Mouse (Mus musculus) embryonic facial prominence, embryonic 15.5 days (tissue): ENCODE data around the gene Gstt4. TPM values are rescaled to one million over a fixed set of nuclear protein-coding genes. Genes with fewer than 3 reads are reported as not detected.
"Not testable (repeated sequence)": the region's sequence is repeated elsewhere in the genome, so short reads cannot be mapped to it uniquely, and the experiment has no call there.

Experiments used
- ATAC-seq: fragments of 200-750 bp; cut with Nextera tagmentation; 2 replicates; pipeline ENCODE4 v1.8.0; 2017; ENCODE audit warnings: low read depth, moderate TSS enrichment; ENCODE audit not compliant: insufficient number of reproducible peaks, low FRiP score, low TSS enrichment
- H3K27ac ChIP-seq: fragments of 300-500 bp; sonication (generic); replicated peaks from 2 replicates; pipeline ENCODE4 v1.5.1; 2015; ENCODE audit warnings: mild to moderate bottlenecking, inconsistent platforms
- H3K27me3 ChIP-seq: fragments of 300-500 bp; sonication (generic); 2 replicates; pipeline ENCODE4 v1.6.1; 2015; ENCODE audit warnings: inconsistent platforms
- H3K36me3 ChIP-seq: fragments of 300-500 bp; sonication (generic); 2 replicates; pipeline ENCODE4 v1.6.1; 2015; ENCODE audit warnings: mild to moderate bottlenecking, inconsistent platforms
- H3K4me1 ChIP-seq: fragments of 300-500 bp; sonication (generic); 2 replicates; pipeline ENCODE4 v1.6.1; 2015; ENCODE audit warnings: inconsistent platforms
- H3K4me2 ChIP-seq: fragments of 300-500 bp; sonication (generic); replicated peaks from 2 replicates; pipeline ENCODE4 v1.6.1; 2015; ENCODE audit warnings: mild to moderate bottlenecking, inconsistent platforms
- H3K4me3 ChIP-seq: fragments of 300-500 bp; sonication (generic); replicated peaks from 2 replicates; pipeline ENCODE4 v1.5.1; 2015; ENCODE audit warnings: mild to moderate bottlenecking, inconsistent platforms
- H3K9ac ChIP-seq: fragments of 300-500 bp; sonication (generic); 2 replicates; pipeline ENCODE4 v1.6.1; 2015; ENCODE audit warnings: inconsistent platforms
- H3K9me3 ChIP-seq: fragments of 300-500 bp; sonication (generic); replicated peaks from 2 replicates; pipeline ENCODE4 v1.6.1; 2016; ENCODE audit warnings: inconsistent platforms
- WGBS: fragments of 180-500 bp; shearing (Covaris S2); methylation state at CpG from one replicate; pipeline ENCODE4 v1.1.7; 2015; 5-methylcytosine and 5-hydroxymethylcytosine counted together
- polyA plus RNA-seq: library from polyadenylated mRNA; unstranded; fragments of >200 nt; fragmentation: Nextera tagmentation; extraction: Ambion mirVana; gene quantifications from 2 replicates; pipeline ENCODE4 v1.2.1, GENCODE M21; 2015

Gene Gstt4
- polyA plus RNA-seq, 1 experiment from 2014 or later, result not detected

- H3K27ac ChIP-seq, result no peak overlapping the region
- WGBS, result 28% methylated on average over 10 of the region's 10 CpGs
- H3K4me2 ChIP-seq, result no peak overlapping the region
- H3K36me3 ChIP-seq, result peaks cover 8% of the 10 kb centered on the region
- no peak overlapping the region for H3K4me3 ChIP-seq
- H3K9ac ChIP-seq, result no peak overlapping the region
- no peaks in the 10 kb centered on the region for H3K27me3 ChIP-seq
- peaks cover 22% of the 10 kb centered on the region for H3K4me1 ChIP-seq
- no peak for ATAC-seq
- H3K9me3 ChIP-seq, result no peaks in the 10 kb centered on the region
These were observed 31.1 kb upstream of the Gstt4 start for GRCm38 (mm10) chr10:75853452-75853851.

- ATAC-seq, result no peak
- Histone ChIP-seq H3K9me3 (no peaks in the 10 kb centered on the region), H3K4me3 (no peak overlapping the region), H3K4me2 (no peak overlapping the region), H3K27ac (no peak overlapping the region), H3K4me1 (peaks cover 15% of the 10 kb centered on the region), H3K36me3 (peaks cover 5% of the 10 kb centered on the region), H3K27me3 (no peaks in the 10 kb centered on the region), H3K9ac (no peak overlapping the region)
- WGBS, result 94% methylated on average over 12 of the region's 12 CpGs
These were observed 30.3 kb upstream of the Gstt4 start for GRCm38 (mm10) chr10:75852539-75853125.

GRCm38 (mm10) chr10:75851681-75852080, 29.3 kb upstream of the Gstt4 start:
- Histone ChIP-seq H3K4me1 (peaks cover 13% of the 10 kb centered on the region), H3K36me3 (no peaks in the 10 kb centered on the region), H3K27ac (peak overlapping the region; percentile 55), H3K4me2 (peak overlapping the region; percentile 10; the same call in 1 of the 2 replicates), H3K9ac (no peak overlapping the region), H3K9me3 (no peaks in the 10 kb centered on the region), H3K4me3 (no peak overlapping the region), H3K27me3 (no peaks in the 10 kb centered on the region)
- ATAC-seq, result no peak
- WGBS, result 35% methylated on average over 3 of the region's 3 CpGs

DNA sequence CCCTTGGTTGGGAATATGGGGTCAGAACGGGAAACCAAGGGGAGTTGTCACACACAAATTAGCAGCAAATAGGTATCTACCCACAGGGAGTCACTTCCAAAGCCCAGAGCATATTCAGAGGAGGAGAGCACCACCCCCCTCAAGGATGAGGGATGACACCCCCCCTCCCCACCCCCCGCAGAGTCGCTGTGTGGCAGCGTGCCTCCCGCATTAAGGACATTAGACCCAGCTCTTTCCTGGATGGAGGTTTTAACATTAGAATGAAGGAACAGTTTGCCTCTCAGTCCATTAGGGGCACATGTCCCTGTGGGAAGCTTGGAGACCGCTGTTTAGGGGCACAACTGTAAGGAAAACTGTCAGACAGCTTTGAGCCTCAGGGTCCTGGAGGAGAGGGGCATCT, 28.7 kb upstream of the Gstt4 start:
- Histone ChIP-seq H3K4me3 (no peak overlapping the region), H3K4me2 (peak overlapping the region; percentile 10; the same call in 1 of the 2 replicates), H3K9ac (no peak overlapping the region), H3K27ac (peak overlapping the region; percentile 55; the same call in 1 of the 2 replicates), H3K4me1 (peaks cover 13% of the 10 kb centered on the region), H3K27me3 (no peaks in the 10 kb centered on the region), H3K36me3 (no peaks in the 10 kb centered on the region), H3K9me3 (no peaks in the 10 kb centered on the region)
- no peak for ATAC-seq
- WGBS, result 5% methylated on average over 6 of the region's 6 CpGs

DNA sequence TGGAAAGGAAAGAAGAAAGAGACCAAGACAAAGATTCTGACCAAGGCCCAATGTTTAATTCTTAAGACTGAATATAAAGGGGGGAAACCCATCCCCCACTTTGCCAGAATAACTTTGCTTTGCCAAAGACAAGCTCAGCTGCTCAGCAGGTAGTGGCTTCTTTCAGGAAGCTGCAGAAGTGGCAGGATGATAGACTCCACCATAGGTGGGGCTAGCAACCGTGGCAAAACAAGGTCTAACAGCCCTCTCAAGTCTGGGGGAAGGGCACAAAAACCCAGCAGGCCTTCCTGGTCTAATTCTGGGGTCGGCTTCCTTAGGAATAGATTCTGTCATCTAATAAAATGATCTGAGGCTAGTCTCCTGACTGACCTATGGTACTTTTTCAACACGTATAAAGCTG, 26.0 kb upstream of the Gstt4 start:
- H3K27ac ChIP-seq, result no peak overlapping the region
- no peak overlapping the region for H3K9ac ChIP-seq
- peaks cover 13% of the 10 kb centered on the region for H3K4me1 ChIP-seq
- H3K4me3 ChIP-seq, result no peak overlapping the region
- ATAC-seq, result no peak
- no peaks in the 10 kb centered on the region for H3K36me3 ChIP-seq
- no peaks in the 10 kb centered on the region for H3K9me3 ChIP-seq
- H3K4me2 ChIP-seq, result no peak overlapping the region
- WGBS, result 27% methylated on average over 3 of the region's 3 CpGs
- no peaks in the 10 kb centered on the region for H3K27me3 ChIP-seq

GRCm38 (mm10) chr10:75845306-75845930, 23.1 kb upstream of the Gstt4 start:
- no peaks in the 10 kb centered on the region for H3K27me3 ChIP-seq
- 75% methylated on average over 6 of the region's 6 CpGs for WGBS
- H3K9ac ChIP-seq, result no peak overlapping the region
- no peak overlapping the region for H3K27ac ChIP-seq
- H3K4me3 ChIP-seq, result no peak overlapping the region
- no peaks in the 10 kb centered on the region for H3K9me3 ChIP-seq
- no peaks in the 10 kb centered on the region for H3K4me1 ChIP-seq
- ATAC-seq, result no peak
- no peak overlapping the region for H3K4me2 ChIP-seq
- H3K36me3 ChIP-seq, result no peaks in the 10 kb centered on the region

DNA sequence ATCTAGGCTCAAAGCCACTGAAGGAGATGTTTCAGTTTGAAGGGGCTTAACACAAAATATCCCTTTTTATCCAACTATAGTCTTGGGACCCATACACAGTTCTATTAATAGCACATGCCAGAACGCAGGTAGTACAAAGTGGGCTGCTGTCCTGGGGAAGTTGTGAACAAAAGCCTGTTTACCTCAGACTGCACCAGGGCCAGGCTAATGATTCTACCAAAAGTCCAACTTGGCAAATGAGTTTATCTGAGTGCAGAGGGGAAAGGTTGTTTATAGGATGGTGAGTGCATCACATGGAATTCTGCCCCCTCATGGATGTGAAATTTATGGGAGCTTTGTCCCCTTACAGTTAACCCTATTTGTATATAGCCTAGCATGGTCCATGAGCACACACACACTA, 22.5 kb upstream of the Gstt4 start:
- H3K4me1 ChIP-seq, result no peaks in the 10 kb centered on the region
- no peaks in the 10 kb centered on the region for H3K9me3 ChIP-seq
- no peak overlapping the region for H3K27ac ChIP-seq
- no peak overlapping the region for H3K4me3 ChIP-seq
- H3K27me3 ChIP-seq, result no peaks in the 10 kb centered on the region
- WGBS, result 76% methylated on average over 1 of the region's 1 CpGs
- H3K4me2 ChIP-seq, result no peak overlapping the region
- no peaks in the 10 kb centered on the region for H3K36me3 ChIP-seq
- H3K9ac ChIP-seq, result no peak overlapping the region
- no peak for ATAC-seq

DNA sequence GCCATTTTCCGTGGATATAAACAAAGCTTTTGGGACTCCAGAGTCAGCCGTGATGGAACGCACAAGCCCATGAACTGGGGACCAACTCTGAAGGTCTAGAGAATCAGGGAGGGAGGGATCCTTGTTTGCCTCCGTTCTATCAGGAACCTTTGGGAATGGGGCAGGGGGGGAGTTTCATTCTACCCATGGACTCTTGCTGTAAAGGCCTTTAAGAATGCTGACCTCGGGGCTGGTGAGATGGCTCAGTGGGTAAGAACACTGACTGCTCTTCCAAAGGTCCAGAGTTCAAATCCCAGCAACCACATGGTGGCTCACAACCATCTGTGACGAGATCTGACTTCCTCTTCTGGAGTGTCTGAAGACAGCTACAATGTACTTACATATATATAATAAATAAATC, 21.6 kb upstream of the Gstt4 start:
- not testable (repeated sequence) for H3K9me3 ChIP-seq, ATAC-seq, H3K27me3 ChIP-seq, H3K4me1 ChIP-seq, H3K27ac ChIP-seq, H3K9ac ChIP-seq, H3K36me3 ChIP-seq, H3K4me2 ChIP-seq, H3K4me3 ChIP-seq
- 75% methylated on average over 6 of the region's 6 CpGs for WGBS

DNA sequence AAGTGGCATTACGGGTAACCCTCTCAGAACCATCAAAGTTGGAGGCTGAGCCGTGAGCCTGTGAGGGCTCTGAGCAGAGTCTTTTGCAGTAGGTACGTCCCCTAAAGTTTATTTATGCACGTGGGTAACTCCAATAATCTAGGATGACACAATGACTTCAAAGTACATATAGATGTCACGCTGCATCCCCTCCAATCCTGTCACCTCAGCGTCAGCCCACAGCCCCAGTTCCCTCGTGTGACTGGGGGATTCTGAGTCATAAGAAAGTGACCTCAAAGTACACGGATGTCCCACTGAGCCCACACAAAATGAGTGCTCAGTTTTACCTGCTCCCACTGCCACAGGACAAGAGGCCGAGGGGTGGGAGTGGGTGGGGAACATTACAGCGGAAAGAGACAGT, 16.7 kb upstream of the Gstt4 start:
- H3K4me1 ChIP-seq, result peaks cover 34% of the 10 kb centered on the region
- 85% methylated on average over 10 of the region's 10 CpGs for WGBS
- H3K27ac ChIP-seq, result no peak overlapping the region
- no peak overlapping the region for H3K4me2 ChIP-seq
- H3K9ac ChIP-seq, result no peak overlapping the region
- ATAC-seq, result no peak
- H3K36me3 ChIP-seq, result no peaks in the 10 kb centered on the region
- H3K27me3 ChIP-seq, result 0 out of 2 replicates have a peak, but pooled peaks cover 3% of the 10 kb centered on the region
- H3K9me3 ChIP-seq, result no peaks in the 10 kb centered on the region
- H3K4me3 ChIP-seq, result no peak overlapping the region

GRCm38 (mm10) chr10:75837248-75837759, 15.0 kb upstream of the Gstt4 start, which contains the start of gene Gstt2:
Gstt2 (minus strand) TSS chr10:75837424.
- Histone ChIP-seq H3K4me1 (peaks cover 43% of the 10 kb centered on the region), H3K36me3 (no peaks in the 10 kb centered on the region), H3K27ac (peak within 1 kb of the TSS; percentile 90), H3K27me3 (0 out of 2 replicates have a peak, but pooled peaks cover 9% of the 10 kb centered on the region), H3K9me3 (no peaks in the 10 kb centered on the region), H3K4me3 (peak within 1 kb of the TSS; percentile 56), H3K9ac (peak within 1 kb of the TSS; percentile 50), H3K4me2 (peak within 1 kb of the TSS; percentile 79)
- 0% methylated on average over 21 of the region's 21 CpGs for WGBS
- peak; percentile 79 for ATAC-seq

DNA sequence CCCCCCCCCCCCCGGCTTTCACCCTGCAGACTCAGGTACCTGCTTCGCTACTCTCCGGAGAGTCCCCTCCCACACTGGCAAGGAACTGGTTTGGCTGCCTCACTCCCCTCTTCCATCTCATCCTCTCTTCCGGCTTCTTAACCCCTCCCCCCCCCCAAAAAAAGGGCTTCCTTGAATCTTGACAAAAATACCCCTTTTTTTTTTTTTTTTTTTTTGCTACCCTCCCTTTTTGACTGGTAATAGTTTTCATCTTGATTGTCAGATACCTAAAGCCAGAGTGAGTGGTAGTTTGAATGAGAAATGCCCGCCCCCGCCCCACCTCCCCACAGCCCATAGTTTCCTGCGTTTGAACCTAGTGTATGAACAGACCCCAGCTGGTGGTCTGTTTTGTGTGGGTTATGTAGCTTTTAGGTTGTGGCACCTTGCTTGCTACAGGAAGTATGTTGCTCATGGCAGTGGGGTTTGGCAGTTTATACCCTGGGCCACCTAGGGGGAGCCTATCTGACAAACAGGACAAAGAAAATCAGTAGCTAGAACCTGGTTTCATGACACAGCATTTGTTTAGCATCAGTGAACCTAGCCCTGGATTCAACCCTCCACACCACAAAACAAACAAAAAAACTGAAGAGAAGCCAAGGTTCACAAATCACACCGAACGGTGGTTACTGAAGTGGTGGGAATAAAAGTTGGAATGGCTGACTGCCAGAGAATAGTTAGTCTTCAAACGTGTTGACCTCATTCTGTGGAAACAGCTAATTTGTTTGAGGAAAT, 13.6 kb upstream of the Gstt4 start:
- Histone ChIP-seq H3K9ac (no peak overlapping the region), H3K4me3 (peak overlapping the region; percentile 41), H3K4me1 (peaks cover 43% of the 10 kb centered on the region), H3K27me3 (0 out of 2 replicates have a peak, but pooled peaks cover 9% of the 10 kb centered on the region), H3K36me3 (no peaks in the 10 kb centered on the region), H3K9me3 (no peaks in the 10 kb centered on the region), H3K4me2 (peak overlapping the region; percentile 79), H3K27ac (0 out of 2 replicates have a peak overlapping the region, but pooled peaks have one; percentile 22)
- 24% methylated on average over 9 of the region's 10 CpGs for WGBS
- ATAC-seq, result no peak
